Mouse (Mus musculus) lung, postnatal 0 days (tissue): ENCODE measurements at regions not wholly inside any gene's neighbourhood (a gene's known extent, or its start where the extent isn't known, plus 50 kb on each side); places are given as distances from the start of the nearest gene placed in this dataset.
A peak's percentile ranks its signal among the peaks of the same experiment; 100 is the strongest.

Experiments used
- ATAC-seq: fragments of 200-750 bp; cut with Nextera tagmentation; 2 replicates; pipeline ENCODE4 v1.8.0; 2017; ENCODE audit warnings: moderate library complexity
- DNase-seq: peaks from one replicate; pipeline ENCODE4 v3.0.0-alpha.2; 2016; ENCODE audit warnings: low spot score
- H3K27ac ChIP-seq: fragments of 300-500 bp; sonication (generic); 2 replicates; pipeline ENCODE4 v1.5.1; 2014; ENCODE audit warnings: antibody characterized with exemption, mild to moderate bottlenecking, low read length, mixed read lengths
- H3K27me3 ChIP-seq: fragments of 300-500 bp; sonication (generic); replicated peaks from 2 replicates; pipeline ENCODE4 v1.6.1; 2014; ENCODE audit warnings: low read length, mixed read lengths; ENCODE audit not compliant: insufficient read depth
- H3K36me3 ChIP-seq: fragments of 300-500 bp; sonication (generic); 2 replicates; pipeline ENCODE4 v1.6.1; 2014; ENCODE audit warnings: low read length, mixed read lengths; ENCODE audit not compliant: insufficient read depth
- H3K4me1 ChIP-seq: fragments of 300-500 bp; sonication (generic); 2 replicates; pipeline ENCODE4 v1.6.1; 2014; ENCODE audit warnings: antibody characterized with exemption, low read depth, low read length, mixed read lengths; ENCODE audit not compliant: insufficient read depth
- H3K4me2 ChIP-seq: fragments of 300-500 bp; sonication (generic); replicated peaks from 2 replicates; pipeline ENCODE4 v1.6.1; 2014; ENCODE audit warnings: low read depth, mild to moderate bottlenecking, low read length, moderate library complexity, mixed read lengths
- H3K4me3 ChIP-seq: fragments of 300-500 bp; sonication (generic); 2 replicates; pipeline ENCODE4 v1.5.1; 2014; ENCODE audit warnings: low read depth, low read length
- H3K9ac ChIP-seq: fragments of 300-500 bp; sonication (generic); replicated peaks from 2 replicates; pipeline ENCODE4 v1.6.1; 2014; ENCODE audit warnings: low read depth, mild to moderate bottlenecking
- H3K9me3 ChIP-seq: fragments of 300-500 bp; sonication (generic); 2 replicates; pipeline ENCODE4 v1.6.1; 2016; ENCODE audit warnings: low read length, mixed read lengths
- CTCF ChIP-seq: IDR thresholded peaks from 2 replicates; pipeline ENCODE4 v1.5.1; 2016; ENCODE audit warnings: antibody characterized with exemption, mild to moderate bottlenecking
- EP300 ChIP-seq: IDR thresholded peaks from 2 replicates; pipeline ENCODE4 v1.6.1; 2016; ENCODE audit warnings: antibody characterized with exemption, mild to moderate bottlenecking, control low read depth
- WGBS: fragments of 180-500 bp; shearing (Covaris S2); extraction: QIAGEN DNeasy Blood & Tissue Kit; methylation state at CpG from one replicate; pipeline ENCODE4 v1.1.7; 2014; 5-methylcytosine and 5-hydroxymethylcytosine counted together

GRCm38 (mm10) chr9:6668001-6668969, 398.6 kb upstream of the Ddi1 start:
- Histone ChIP-seq H3K4me2 (peak overlapping the region; percentile 17; the same call in 1 of the 2 replicates), H3K4me3 (no peak overlapping the region), H3K4me1 (no peaks in the 10 kb centered on the region), H3K27me3 (no peaks in the 10 kb centered on the region), H3K9ac (no peak overlapping the region), H3K36me3 (no peaks in the 10 kb centered on the region), H3K27ac (no peak overlapping the region), H3K9me3 (no peaks in the 10 kb centered on the region)
- ATAC-seq: peak; percentile 72
- TF ChIP-seq EP300 (no peak), CTCF (peak; percentile 86)
- DNase-seq: peak; percentile 60
- WGBS: 28% methylated on average over 14 of the region's 14 CpGs

- WGBS: 58% methylated on average over 2 of the region's 2 CpGs
- ATAC-seq (no peak), DNase-seq (no peak)
- Histone ChIP-seq H3K4me2 (no peak overlapping the region), H3K36me3 (no peaks in the 10 kb centered on the region), H3K4me1 (no peaks in the 10 kb centered on the region), H3K9ac (no peak overlapping the region), H3K4me3 (no peak overlapping the region), H3K27me3 (no peaks in the 10 kb centered on the region), H3K9me3 (no peaks in the 10 kb centered on the region), H3K27ac (no peak overlapping the region)
- TF ChIP-seq CTCF: no peak
- TF ChIP-seq EP300: no peak
These were observed 396.0 kb upstream of the Ddi1 start for GRCm38 (mm10) chr9:6665679-6666078.

GRCm38 (mm10) chr9:6652267-6652994, 382.8 kb upstream of the Ddi1 start:
- Histone ChIP-seq H3K27ac (no peak overlapping the region), H3K27me3 (no peaks in the 10 kb centered on the region), H3K9me3 (no peaks in the 10 kb centered on the region), H3K4me2 (no peak overlapping the region), H3K9ac (no peak overlapping the region), H3K36me3 (no peaks in the 10 kb centered on the region), H3K4me3 (no peak overlapping the region), H3K4me1 (no peaks in the 10 kb centered on the region)
- 75% methylated on average over 4 of the region's 4 CpGs for WGBS
- TF ChIP-seq CTCF (no peak), EP300 (no peak)
- DNase-seq (no peak), ATAC-seq (no peak)

- Histone ChIP-seq H3K36me3 (no peaks in the 10 kb centered on the region), H3K9ac (no peak overlapping the region), H3K4me1 (no peaks in the 10 kb centered on the region), H3K9me3 (no peaks in the 10 kb centered on the region), H3K27me3 (no peaks in the 10 kb centered on the region), H3K4me3 (no peak overlapping the region), H3K4me2 (no peak overlapping the region), H3K27ac (no peak overlapping the region)
- no peak for ATAC-seq
- no peak for DNase-seq
- TF ChIP-seq CTCF (no peak), EP300 (no peak)
- 89% methylated on average over 6 of the region's 6 CpGs for WGBS
These were observed 382.1 kb upstream of the Ddi1 start for GRCm38 (mm10) chr9:6651572-6652236.

- no peaks in the 10 kb centered on the region for H3K36me3 ChIP-seq
- WGBS: 52% methylated on average over 3 of the region's 3 CpGs
These were observed 376.2 kb upstream of the Ddi1 start for GRCm38 (mm10) chr9:6645796-6646309.

GRCm38 (mm10) chr9:6645321-6645720, 375.7 kb upstream of the Ddi1 start:
- no peak overlapping the region for H3K9ac ChIP-seq
- ATAC-seq: no peak
- H3K4me2 ChIP-seq: no peak overlapping the region
- no peak for TF ChIP-seq EP300
- no peak for TF ChIP-seq CTCF
- H3K27ac ChIP-seq: no peak overlapping the region
- no peak for DNase-seq
- WGBS: 55% methylated on average over 2 of the region's 2 CpGs
- no peak overlapping the region for H3K4me3 ChIP-seq
- no peaks in the 10 kb centered on the region for H3K9me3 ChIP-seq
- H3K4me1 ChIP-seq: no peaks in the 10 kb centered on the region
- no peaks in the 10 kb centered on the region for H3K27me3 ChIP-seq
- no peaks in the 10 kb centered on the region for H3K36me3 ChIP-seq

More at GRCm38 (mm10) chr9:6645796-6646309, 376.2 kb upstream of the Ddi1 start:
- Histone ChIP-seq H3K4me1 (no peaks in the 10 kb centered on the region), H3K27ac (no peak overlapping the region), H3K27me3 (no peaks in the 10 kb centered on the region), H3K4me2 (no peak overlapping the region), H3K9ac (no peak overlapping the region), H3K4me3 (no peak overlapping the region), H3K9me3 (no peaks in the 10 kb centered on the region)
- ATAC-seq (no peak), DNase-seq (no peak)
- TF ChIP-seq CTCF (no peak), EP300 (no peak)
